Mouse (Mus musculus) forebrain, embryonic 14.5 days (tissue): ENCODE data around the gene Krt18. TPM values are rescaled to one million over a fixed set of nuclear protein-coding genes. Genes with fewer than 3 reads are reported as not detected.
A peak's percentile ranks its signal among the peaks of the same experiment; 100 is the strongest.

Source experiments
- ATAC-seq: fragments of 200-750 bp; cut with Nextera tagmentation; 2 replicates; pipeline ENCODE4 v1.8.0; 2017; ENCODE audit warnings: mild to moderate bottlenecking, moderate library complexity
- DNase-seq: peaks from one replicate; pipeline ENCODE4 v3.0.0-alpha.2; 2015; ENCODE audit warnings: low spot score
- H3K27ac ChIP-seq: fragments of 300-500 bp; sonication (generic); 2 replicates; pipeline ENCODE4 v1.5.1; 2014; ENCODE audit warnings: low read depth, mild to moderate bottlenecking, control low read depth, low read length, moderate library complexity
- H3K27me3 ChIP-seq: fragments of 300-500 bp; sonication (generic); replicated peaks from 2 replicates; pipeline ENCODE4 v1.6.1; 2014; ENCODE audit warnings: low read length, control low read depth, mixed read lengths; ENCODE audit not compliant: control insufficient read depth, insufficient read depth
- H3K36me3 ChIP-seq: fragments of 300-500 bp; sonication (generic); 2 replicates; pipeline ENCODE4 v1.6.1; 2014; ENCODE audit warnings: low read length, control low read depth; ENCODE audit not compliant: control insufficient read depth, insufficient read depth
- H3K4me1 ChIP-seq: fragments of 300-500 bp; sonication (generic); 2 replicates; pipeline ENCODE4 v1.6.1; 2014; ENCODE audit warnings: antibody characterized with exemption, low read length, control low read depth; ENCODE audit not compliant: control insufficient read depth, insufficient read depth
- H3K4me2 ChIP-seq: fragments of 300-500 bp; sonication (generic); 2 replicates; pipeline ENCODE4 v1.6.1; 2014; ENCODE audit warnings: mild to moderate bottlenecking, control low read depth, low read length
- H3K4me3 ChIP-seq: fragments of 300-500 bp; sonication (generic); 2 replicates; pipeline ENCODE4 v1.5.1; 2014; ENCODE audit warnings: low read depth, low read length, control low read depth
- H3K9ac ChIP-seq: fragments of 300-500 bp; sonication (generic); 2 replicates; pipeline ENCODE4 v1.6.1; 2014; ENCODE audit warnings: mild to moderate bottlenecking, low read length, control low read depth, moderate library complexity
- H3K9me3 ChIP-seq: fragments of 300-500 bp; sonication (generic); replicated peaks from 2 replicates; pipeline ENCODE4 v1.6.1; 2016; ENCODE audit warnings: low read length, control low read depth, mixed read lengths; ENCODE audit not compliant: control insufficient read depth
- WGBS: fragments of 180-500 bp; shearing (Covaris S2); extraction: QIAGEN DNeasy Blood & Tissue Kit; methylation state at CpG from one replicate; pipeline ENCODE4 v1.1.7; 2014; 5-methylcytosine and 5-hydroxymethylcytosine counted together
- polyA plus RNA-seq: library from polyadenylated mRNA; unstranded; fragments of >200 nt; fragmentation: Nextera tagmentation; extraction: Ambion mirVana; gene quantifications from 2 replicates; pipeline ENCODE4 v1.2.1, GENCODE M21; 2014

Krt18 gene
- polyA plus RNA-seq, 1 experiment from 2014 or later, result 7.1 TPM

- ATAC-seq (no peak), DNase-seq (no peak)
- H3K9ac ChIP-seq, result no peak overlapping the region
- H3K9me3 ChIP-seq, result no peaks in the 10 kb centered on the region
- H3K27me3 ChIP-seq, result no peaks in the 10 kb centered on the region
- H3K4me2 ChIP-seq, result no peak overlapping the region
- no peak overlapping the region for H3K4me3 ChIP-seq
- WGBS, result 90% methylated on average over 3 of the region's 3 CpGs
- H3K4me1 ChIP-seq, result no peaks in the 10 kb centered on the region
- H3K27ac ChIP-seq, result no peak overlapping the region
- H3K36me3 ChIP-seq, result no peaks in the 10 kb centered on the region
Observed at GRCm38 (mm10) chr15:102044745-102045144, 16.8 kb downstream of the Krt18 start.

- no peak overlapping the region for H3K9ac ChIP-seq
- DNase-seq, result no peak
- 91% methylated on average over 10 of the region's 10 CpGs for WGBS
Observed at GRCm38 (mm10) chr15:102045691-102046090, 17.7 kb downstream of the Krt18 start.

DNA sequence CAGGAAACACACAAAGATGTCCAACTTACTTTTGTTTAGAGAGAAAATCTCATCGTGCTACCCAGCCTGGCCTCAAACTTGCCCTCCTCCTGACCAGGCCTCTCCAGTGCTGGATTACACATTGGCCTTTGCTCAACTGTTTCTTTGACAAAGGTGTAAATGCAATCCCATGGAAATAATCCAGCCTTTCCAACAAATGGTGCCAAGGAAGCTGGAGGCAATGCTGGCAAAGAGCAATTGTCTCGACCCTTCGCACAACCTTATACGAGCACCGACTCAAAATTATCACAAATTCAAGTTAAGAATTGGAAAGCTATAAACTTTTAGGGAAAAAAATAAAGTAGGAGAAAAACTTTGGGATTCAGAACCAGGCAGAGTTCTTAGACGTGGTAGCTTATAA lies 20.0 kb downstream of the Krt18 start:
- H3K4me3 ChIP-seq, result no peak overlapping the region
- H3K4me1 ChIP-seq, result no peaks in the 10 kb centered on the region
- DNase-seq (no peak), ATAC-seq (no peak)
- 87% methylated on average over 6 of the region's 6 CpGs for WGBS
- H3K27ac ChIP-seq, result no peak overlapping the region
- H3K4me2 ChIP-seq, result no peak overlapping the region
- H3K27me3 ChIP-seq, result no peaks in the 10 kb centered on the region
- H3K9me3 ChIP-seq, result no peaks in the 10 kb centered on the region
- no peaks in the 10 kb centered on the region for H3K36me3 ChIP-seq
- no peak overlapping the region for H3K9ac ChIP-seq

More at GRCm38 (mm10) chr15:102045691-102046090, 17.7 kb downstream of the Krt18 start:
- H3K4me2 ChIP-seq, result no peak overlapping the region
- no peak overlapping the region for H3K4me3 ChIP-seq
- H3K4me1 ChIP-seq, result no peaks in the 10 kb centered on the region
- no peak for ATAC-seq
- no peak overlapping the region for H3K27ac ChIP-seq
- H3K27me3 ChIP-seq, result no peaks in the 10 kb centered on the region
- no peaks in the 10 kb centered on the region for H3K9me3 ChIP-seq
- no peaks in the 10 kb centered on the region for H3K36me3 ChIP-seq

- no peaks in the 10 kb centered on the region for H3K9me3 ChIP-seq
- ATAC-seq (no peak), DNase-seq (no peak)
- no peaks in the 10 kb centered on the region for H3K36me3 ChIP-seq
- no peak overlapping the region for H3K9ac ChIP-seq
- no peak overlapping the region for H3K27ac ChIP-seq
- no peaks in the 10 kb centered on the region for H3K27me3 ChIP-seq
- H3K4me3 ChIP-seq, result no peak overlapping the region
- H3K4me2 ChIP-seq, result no peak overlapping the region
- no peaks in the 10 kb centered on the region for H3K4me1 ChIP-seq
Observed at GRCm38 (mm10) chr15:102049871-102050270, 21.9 kb downstream of the Krt18 start.

- WGBS, result 0% methylated on average over 27 of the region's 33 CpGs
- peak; percentile 82 for DNase-seq
- H3K36me3 ChIP-seq, result no peaks in the 10 kb centered on the region
- ATAC-seq, result peak; percentile 91
- H3K4me1 ChIP-seq, result no peaks in the 10 kb centered on the region
- no peaks in the 10 kb centered on the region for H3K9me3 ChIP-seq
- peak overlapping the region; percentile 43 for H3K4me3 ChIP-seq
- H3K9ac ChIP-seq, result peak overlapping the region; percentile 62
- peak overlapping the region; percentile 67 for H3K4me2 ChIP-seq
- peak overlapping the region; percentile 55; the same call in 1 of the 2 replicates for H3K27ac ChIP-seq
- no peaks in the 10 kb centered on the region for H3K27me3 ChIP-seq
Observed at GRCm38 (mm10) chr15:102051920-102052683, 24.1 kb downstream of the Krt18 start.

GRCm38 (mm10) chr15:102056495-102057174 lies 28.7 kb downstream of the Krt18 start:
- Histone ChIP-seq H3K4me2 (no peak overlapping the region), H3K4me3 (no peak overlapping the region), H3K9me3 (no peaks in the 10 kb centered on the region), H3K27me3 (no peaks in the 10 kb centered on the region), H3K4me1 (no peaks in the 10 kb centered on the region), H3K27ac (no peak overlapping the region), H3K9ac (no peak overlapping the region), H3K36me3 (no peaks in the 10 kb centered on the region)
- no peak for ATAC-seq
- DNase-seq, result no peak
- 89% methylated on average over 15 of the region's 15 CpGs for WGBS

GRCm38 (mm10) chr15:102065661-102066325 lies 37.8 kb downstream of the Krt18 start:
- Histone ChIP-seq H3K4me2 (no peak overlapping the region), H3K36me3 (no peaks in the 10 kb centered on the region), H3K27me3 (0 out of 2 replicates have a peak, but pooled peaks cover 4% of the 10 kb centered on the region), H3K9me3 (no peaks in the 10 kb centered on the region), H3K4me3 (no peak overlapping the region), H3K4me1 (no peaks in the 10 kb centered on the region), H3K27ac (no peak overlapping the region), H3K9ac (no peak overlapping the region)
- peak; percentile 93 for ATAC-seq
- peak; percentile 97 for DNase-seq
- WGBS, result 5% methylated on average over 20 of the region's 20 CpGs

DNA sequence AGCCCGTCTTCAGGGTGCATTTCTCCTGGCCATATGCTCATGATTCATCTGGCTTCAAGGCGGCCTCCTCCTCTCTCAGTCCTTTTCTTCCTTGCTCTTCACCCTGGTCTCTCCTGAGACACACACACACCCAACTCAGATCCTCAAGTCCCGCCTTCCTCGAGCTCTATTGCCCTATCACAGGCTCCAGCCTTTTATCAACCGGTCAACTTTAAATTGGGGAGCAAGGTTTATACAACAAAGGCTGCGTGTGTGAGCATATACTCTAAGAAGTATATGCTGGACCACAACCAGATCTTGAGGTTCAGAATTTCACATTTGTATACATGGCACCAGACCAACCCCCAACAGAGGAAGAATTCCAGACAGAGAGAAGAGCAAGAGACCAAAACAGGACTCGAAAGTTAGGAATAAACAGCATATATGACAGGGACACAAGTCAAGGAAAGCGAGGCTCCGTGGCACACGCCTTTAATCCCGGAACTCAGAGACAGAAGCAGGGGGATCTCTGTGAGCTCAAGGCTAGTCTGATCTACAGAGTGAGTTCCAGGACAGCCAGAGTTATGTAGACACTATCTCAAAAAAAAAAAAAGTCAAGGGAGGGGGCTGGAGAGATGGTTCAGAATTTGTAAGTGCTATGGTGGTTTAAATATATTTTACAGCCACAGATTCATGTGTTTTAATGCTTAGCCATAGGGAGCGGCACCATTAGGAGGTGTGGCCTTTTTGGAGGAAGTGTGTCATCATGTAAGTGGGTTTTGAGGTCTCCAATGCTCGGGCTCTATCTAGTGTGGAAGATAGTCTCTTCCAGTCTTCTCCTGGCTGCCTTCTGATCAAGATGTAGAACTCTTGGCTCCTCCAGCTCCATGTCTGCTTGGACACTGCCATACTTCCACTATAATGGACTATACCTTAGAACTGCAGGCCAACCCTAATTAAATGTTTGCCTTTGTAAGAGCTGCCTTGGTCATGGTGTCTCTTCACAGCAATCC lies 42.8 kb downstream of the Krt18 start:
- DNase-seq (no peak), ATAC-seq (no peak)
- Histone ChIP-seq H3K9ac (no peak overlapping the region), H3K9me3 (no peaks in the 10 kb centered on the region), H3K4me3 (no peak overlapping the region), H3K4me1 (peaks cover 13% of the 10 kb centered on the region), H3K36me3 (no peaks in the 10 kb centered on the region), H3K4me2 (no peak overlapping the region), H3K27me3 (0 out of 2 replicates have a peak, but pooled peaks cover 4% of the 10 kb centered on the region), H3K27ac (no peak overlapping the region)
- WGBS, result 75% methylated on average over 13 of the region's 13 CpGs
